Mouse (Mus musculus) spleen, postnatal 4 days (tissue): ENCODE data around the gene Kcnma1.

Experiments used
- DNase-seq, 2 experiments: peaks; one replicate each; pipeline ENCODE4 v3.0.0; 2022; ENCODE audit warnings: low spot score in 2 of 2

The Kcnma1 gene

GRCm38 (mm10) chr14:23966471-23966870 is 47.8 kb downstream of the Kcnma1 start:
- DNase-seq, result no peak

- no peak for DNase-seq
These were observed 55.2 kb downstream of the Kcnma1 start for GRCm38 (mm10) chr14:23959061-23959460.

GRCm38 (mm10) chr14:23957270-23957669 is 57.0 kb downstream of the Kcnma1 start:
- DNase-seq, result no peak

- no peak for DNase-seq
These were observed 70.4 kb downstream of the Kcnma1 start for GRCm38 (mm10) chr14:23943876-23944275.

GRCm38 (mm10) chr14:23943152-23943551 is 71.1 kb downstream of the Kcnma1 start:
- DNase-seq, result no peak

- DNase-seq, result no peak
These were observed 72.2 kb downstream of the Kcnma1 start for GRCm38 (mm10) chr14:23942103-23942502.

- no peak for DNase-seq
These were observed 79.3 kb downstream of the Kcnma1 start for GRCm38 (mm10) chr14:23935016-23935415.

GRCm38 (mm10) chr14:23931671-23932071 is 82.6 kb downstream of the Kcnma1 start:
- no peak for DNase-seq

GRCm38 (mm10) chr14:23929168-23929567 is 85.1 kb downstream of the Kcnma1 start:
- no peak for DNase-seq

GRCm38 (mm10) chr14:23923356-23923755 is 90.9 kb downstream of the Kcnma1 start:
- no peak for DNase-seq

- DNase-seq, result no peak
These were observed 91.5 kb downstream of the Kcnma1 start for GRCm38 (mm10) chr14:23922755-23923154.

- no peak for DNase-seq
These were observed 103.1 kb downstream of the Kcnma1 start for GRCm38 (mm10) chr14:23911108-23911629.

- DNase-seq, result no peak
These were observed 105.7 kb downstream of the Kcnma1 start for GRCm38 (mm10) chr14:23908564-23908963.

GRCm38 (mm10) chr14:23902636-23903279 is 111.5 kb downstream of the Kcnma1 start:
- DNase-seq, result no peak

- no peak for DNase-seq
These were observed 114.8 kb downstream of the Kcnma1 start for GRCm38 (mm10) chr14:23899462-23899861.

- DNase-seq, result no peak
These were observed 116.5 kb downstream of the Kcnma1 start for GRCm38 (mm10) chr14:23897815-23898214.

GRCm38 (mm10) chr14:23896036-23896435 is 118.3 kb downstream of the Kcnma1 start:
- no peak for DNase-seq

GRCm38 (mm10) chr14:23886112-23886511 is 128.2 kb downstream of the Kcnma1 start:
- no peak for DNase-seq

GRCm38 (mm10) chr14:23885539-23885938 is 128.8 kb downstream of the Kcnma1 start:
- no peak for DNase-seq

- no peak for DNase-seq
These were observed 129.2 kb downstream of the Kcnma1 start for GRCm38 (mm10) chr14:23885071-23885470.

GRCm38 (mm10) chr14:23882001-23882400 is 132.3 kb downstream of the Kcnma1 start:
- DNase-seq, result no peak

GRCm38 (mm10) chr14:23879331-23879730 is 135.0 kb downstream of the Kcnma1 start:
- no peak for DNase-seq

GRCm38 (mm10) chr14:23877561-23877960 is 136.7 kb downstream of the Kcnma1 start:
- DNase-seq, result no peak

- DNase-seq, result no peak
These were observed 139.7 kb downstream of the Kcnma1 start for GRCm38 (mm10) chr14:23874545-23874944.
